Mouse (Mus musculus) embryonic facial prominence, embryonic 12.5 days (tissue): Measurements from ENCODE around the gene Tyms. TPM values are rescaled to one million over a fixed set of nuclear protein-coding genes. Genes with fewer than 3 reads are reported as not detected.
A peak's percentile ranks its signal among the peaks of the same experiment; 100 is the strongest.
"Not testable (repeated sequence)": the region's sequence is repeated elsewhere in the genome, so short reads cannot be mapped to it uniquely, and the experiment has no call there.

ENCODE experiments used
- ATAC-seq: fragments of 200-750 bp; cut with Nextera tagmentation; 2 replicates; pipeline ENCODE4 v1.8.0; 2017; ENCODE audit not compliant: insufficient number of reproducible peaks, insufficient read depth, low FRiP score, low TSS enrichment
- H3K27ac ChIP-seq: fragments of 300-500 bp; sonication (generic); 2 replicates; pipeline ENCODE4 v1.5.1; 2016; ENCODE audit warnings: mild to moderate bottlenecking
- H3K27me3 ChIP-seq: fragments of 300-500 bp; sonication (generic); 2 replicates; pipeline ENCODE4 v1.6.1; 2016; ENCODE audit warnings: mild to moderate bottlenecking, moderate library complexity
- H3K36me3 ChIP-seq: fragments of 300-500 bp; sonication (generic); 2 replicates; pipeline ENCODE4 v1.6.1; 2016; ENCODE audit warnings: mild to moderate bottlenecking
- H3K4me1 ChIP-seq: fragments of 300-500 bp; sonication (generic); 2 replicates; pipeline ENCODE4 v1.6.1; 2016
- H3K4me2 ChIP-seq: fragments of 300-500 bp; sonication (generic); replicated peaks from 2 replicates; pipeline ENCODE4 v1.6.1; 2016; ENCODE audit warnings: mild to moderate bottlenecking, moderate library complexity
- H3K4me3 ChIP-seq: fragments of 300-500 bp; sonication (generic); 2 replicates; pipeline ENCODE4 v1.5.1; 2016; ENCODE audit warnings: mild to moderate bottlenecking
- H3K9ac ChIP-seq: fragments of 300-500 bp; sonication (generic); 2 replicates; pipeline ENCODE4 v1.6.1; 2016; ENCODE audit warnings: mild to moderate bottlenecking, moderate library complexity
- H3K9me3 ChIP-seq: fragments of 300-500 bp; sonication (generic); 2 replicates; pipeline ENCODE4 v1.6.1; 2016; ENCODE audit warnings: mild to moderate bottlenecking, moderate library complexity
- WGBS: fragments of 180-500 bp; shearing (Covaris S2); methylation state at CpG from one replicate; pipeline ENCODE4 v1.1.7; 2016; 5-methylcytosine and 5-hydroxymethylcytosine counted together
- polyA plus RNA-seq: library from polyadenylated mRNA; unstranded; fragments of >200 nt; fragmentation: Nextera tagmentation; extraction: Ambion mirVana; gene quantifications from 2 replicates; pipeline ENCODE4 v1.2.1, GENCODE M21; 2016

The Tyms gene
- polyA plus RNA-seq, 1 experiment from 2014 or later = 288 TPM

DNA sequence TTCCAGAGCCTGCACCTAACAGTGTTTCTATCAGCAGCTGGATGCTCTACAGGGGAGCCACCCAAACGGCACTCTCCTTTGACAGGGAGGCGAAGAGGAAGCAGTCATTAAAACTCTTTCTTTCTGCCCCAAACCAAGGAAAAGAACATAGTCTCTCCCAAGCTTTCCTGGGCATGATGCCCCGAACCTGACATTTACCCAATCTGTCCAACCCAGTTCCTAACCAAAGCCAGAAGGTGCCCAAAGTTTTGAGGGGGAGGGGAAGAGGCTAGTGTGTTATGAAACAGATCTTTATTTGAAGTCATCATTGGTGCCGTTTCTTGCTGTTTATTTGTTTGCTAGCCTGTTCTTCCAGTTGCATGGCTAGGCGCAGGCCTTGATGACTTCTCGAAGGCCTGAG is 22.3 kb upstream of the Tyms start:
- H3K4me3 ChIP-seq = no peak overlapping the region

DNA sequence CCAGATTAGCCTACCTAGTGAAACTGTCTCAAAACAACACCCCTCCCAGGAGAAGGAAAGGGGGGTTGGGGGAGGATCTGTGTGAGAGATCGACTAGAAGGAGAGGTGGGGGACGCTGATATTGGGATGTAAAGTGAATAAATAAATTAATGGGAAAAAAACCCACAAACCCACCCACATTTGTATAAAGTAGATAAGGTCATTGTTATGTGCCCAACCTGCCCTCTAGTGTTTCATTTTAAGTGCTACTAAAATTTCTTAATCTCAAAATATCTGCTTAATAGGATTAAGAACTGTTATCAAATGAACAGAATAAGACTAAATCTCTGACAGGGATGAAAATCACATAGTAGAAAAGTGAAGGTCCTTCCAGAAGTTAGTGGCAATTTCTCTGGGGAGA is 21.0 kb upstream of the Tyms start:
- H3K4me2 ChIP-seq = no peak overlapping the region
- no peaks in the 10 kb centered on the region for H3K4me1 ChIP-seq
- H3K9me3 ChIP-seq = no peaks in the 10 kb centered on the region
- H3K27ac ChIP-seq = no peak overlapping the region
- 46% methylated on average over 2 of the region's 2 CpGs for WGBS
- no peak overlapping the region for H3K9ac ChIP-seq
- no peaks in the 10 kb centered on the region for H3K27me3 ChIP-seq
- no peak overlapping the region for H3K4me3 ChIP-seq
- H3K36me3 ChIP-seq = no peaks in the 10 kb centered on the region
- no peak for ATAC-seq

More for the DNA sequence above, 22.3 kb upstream of the Tyms start:
- no peak overlapping the region for H3K9ac ChIP-seq
- no peak for ATAC-seq
- H3K9me3 ChIP-seq = 0 out of 2 replicates have a peak, but pooled peaks cover 3% of the 10 kb centered on the region
- H3K36me3 ChIP-seq = no peaks in the 10 kb centered on the region; the same call in 1 of the 2 replicates
- H3K27me3 ChIP-seq = no peaks in the 10 kb centered on the region
- H3K4me1 ChIP-seq = no peaks in the 10 kb centered on the region
- no peak overlapping the region for H3K27ac ChIP-seq
- no peak overlapping the region for H3K4me2 ChIP-seq
- WGBS = 67% methylated on average over 6 of the region's 6 CpGs

GRCm38 (mm10) chr5:30092701-30093100 is 19.3 kb upstream of the Tyms start:
- no peak overlapping the region for H3K4me2 ChIP-seq
- H3K4me1 ChIP-seq = no peaks in the 10 kb centered on the region
- no peak overlapping the region for H3K4me3 ChIP-seq
- no peaks in the 10 kb centered on the region for H3K36me3 ChIP-seq
- no peak for ATAC-seq
- 63% methylated on average over 13 of the region's 13 CpGs for WGBS
- no peaks in the 10 kb centered on the region for H3K9me3 ChIP-seq
- no peak overlapping the region for H3K27ac ChIP-seq
- no peaks in the 10 kb centered on the region for H3K27me3 ChIP-seq
- H3K9ac ChIP-seq = no peak overlapping the region

- H3K9ac ChIP-seq = peak overlapping the region; percentile 72
- WGBS = 51% methylated on average over 3 of the region's 3 CpGs
- 0 out of 2 replicates have a peak, but pooled peaks have one; percentile 37 for ATAC-seq
Measured at GRCm38 (mm10) chr5:30072377-30072776, 1.0 kb downstream of the Tyms start.

GRCm38 (mm10) chr5:30071677-30072076 is 1.7 kb downstream of the Tyms start:
- H3K4me1 ChIP-seq = peaks cover 9% of the 10 kb centered on the region
- H3K4me3 ChIP-seq = peak overlapping the region; percentile 74; the same call in 1 of the 2 replicates
- peak overlapping the region; percentile 38 for H3K9ac ChIP-seq

More at GRCm38 (mm10) chr5:30072377-30072776, 1.0 kb downstream of the Tyms start:
- peak overlapping the region; percentile 74 for H3K4me3 ChIP-seq
- H3K36me3 ChIP-seq = peaks cover 32% of the 10 kb centered on the region
- no peaks in the 10 kb centered on the region for H3K27me3 ChIP-seq
- peak overlapping the region; percentile 58 for H3K4me2 ChIP-seq
- H3K9me3 ChIP-seq = no peaks in the 10 kb centered on the region
- H3K27ac ChIP-seq = no peak overlapping the region
- peaks cover 9% of the 10 kb centered on the region for H3K4me1 ChIP-seq

GRCm38 (mm10) chr5:30067726-30068125 is 5.7 kb downstream of the Tyms start:
- no peak for ATAC-seq
- H3K9ac ChIP-seq = no peak overlapping the region
- no peak overlapping the region for H3K27ac ChIP-seq
- H3K4me2 ChIP-seq = no peak overlapping the region
- peaks cover 9% of the 10 kb centered on the region for H3K4me1 ChIP-seq
- H3K9me3 ChIP-seq = no peaks in the 10 kb centered on the region
- no peak overlapping the region for H3K4me3 ChIP-seq
- H3K36me3 ChIP-seq = peaks cover 48% of the 10 kb centered on the region
- 74% methylated on average over 6 of the region's 6 CpGs for WGBS
- no peaks in the 10 kb centered on the region for H3K27me3 ChIP-seq

More at GRCm38 (mm10) chr5:30071677-30072076, 1.7 kb downstream of the Tyms start:
- Histone ChIP-seq H3K27me3 (no peaks in the 10 kb centered on the region), H3K9me3 (no peaks in the 10 kb centered on the region), H3K4me2 (peak overlapping the region; percentile 58), H3K36me3 (peaks cover 33% of the 10 kb centered on the region), H3K27ac (no peak overlapping the region)
- 78% methylated on average over 6 of the region's 6 CpGs for WGBS
- no peak for ATAC-seq

- H3K27me3 ChIP-seq, H3K9me3 ChIP-seq, H3K4me1 ChIP-seq, H3K4me2 ChIP-seq, H3K27ac ChIP-seq, H3K9ac ChIP-seq, H3K4me3 ChIP-seq, ATAC-seq: not testable (repeated sequence)
- peaks cover 40% of the 10 kb centered on the region for H3K36me3 ChIP-seq
- WGBS = 73% methylated on average over 5 of the region's 5 CpGs
Measured at GRCm38 (mm10) chr5:30059607-30060006, 13.8 kb downstream of the Tyms start.

DNA sequence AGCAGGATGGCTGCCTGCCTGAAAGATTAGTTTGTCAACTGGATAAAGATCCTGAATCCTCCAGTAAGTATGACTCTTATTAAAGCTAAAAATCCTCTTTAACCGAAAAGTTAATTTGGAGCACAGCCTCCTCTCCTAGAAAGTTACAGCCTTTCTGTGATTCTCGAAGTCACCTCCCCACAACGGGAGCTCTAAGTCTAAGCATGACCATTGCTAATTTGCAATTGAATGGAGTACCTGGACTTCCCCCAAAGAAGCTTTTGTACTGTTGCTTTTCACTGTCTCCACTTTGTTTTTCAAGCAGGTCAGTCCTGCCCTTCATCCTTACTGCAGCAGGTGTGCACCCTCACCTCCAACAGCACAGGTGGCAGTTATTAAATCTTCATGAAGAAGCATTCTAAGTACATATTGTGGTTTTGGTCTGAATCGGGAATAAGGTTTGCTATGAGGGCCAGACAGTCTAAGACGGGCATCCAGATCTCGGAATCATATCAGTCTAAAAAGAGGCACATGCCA is 15.1 kb downstream of the Tyms start:
- H3K27ac ChIP-seq = no peak overlapping the region
- H3K9me3 ChIP-seq = no peaks in the 10 kb centered on the region
- ATAC-seq = no peak
- no peak overlapping the region for H3K4me2 ChIP-seq
- H3K4me1 ChIP-seq = no peaks in the 10 kb centered on the region
- peaks cover 30% of the 10 kb centered on the region for H3K36me3 ChIP-seq
- H3K4me3 ChIP-seq = no peak overlapping the region
- no peak overlapping the region for H3K9ac ChIP-seq
- WGBS = 74% methylated on average over 6 of the region's 6 CpGs
- no peaks in the 10 kb centered on the region for H3K27me3 ChIP-seq

DNA sequence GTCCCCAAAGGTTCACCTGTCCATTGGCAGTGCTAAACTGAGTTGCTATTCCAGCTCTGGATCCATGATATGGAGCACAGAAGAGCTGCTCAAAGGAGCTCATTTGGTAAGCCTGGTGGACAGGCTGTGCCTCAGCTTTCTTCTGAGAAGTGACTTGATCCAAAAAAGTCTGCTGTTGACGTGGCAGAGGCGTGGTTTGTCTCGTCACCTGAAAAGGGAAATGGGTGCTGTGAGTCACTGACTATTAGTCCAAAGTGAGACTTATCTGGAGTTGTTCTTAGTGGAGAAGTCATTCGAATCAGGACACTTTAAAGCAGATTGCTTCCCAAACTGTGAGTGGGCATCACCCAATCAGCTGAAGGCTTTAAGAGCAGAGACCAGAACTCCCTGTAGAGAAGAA is 33.6 kb downstream of the Tyms start:
- not testable (repeated sequence) for H3K27me3 ChIP-seq, ATAC-seq, H3K4me1 ChIP-seq, H3K4me2 ChIP-seq, H3K9me3 ChIP-seq, H3K36me3 ChIP-seq, H3K9ac ChIP-seq, H3K4me3 ChIP-seq, H3K27ac ChIP-seq
- WGBS = 87% methylated on average over 4 of the region's 4 CpGs

- not testable (repeated sequence) for H3K4me3 ChIP-seq, H3K4me1 ChIP-seq, H3K27ac ChIP-seq, ATAC-seq, H3K27me3 ChIP-seq, H3K36me3 ChIP-seq, H3K9ac ChIP-seq, H3K4me2 ChIP-seq, H3K9me3 ChIP-seq
- WGBS = 91% methylated on average over 5 of the region's 5 CpGs
Measured at GRCm38 (mm10) chr5:30039324-30039723, 34.1 kb downstream of the Tyms start.

DNA sequence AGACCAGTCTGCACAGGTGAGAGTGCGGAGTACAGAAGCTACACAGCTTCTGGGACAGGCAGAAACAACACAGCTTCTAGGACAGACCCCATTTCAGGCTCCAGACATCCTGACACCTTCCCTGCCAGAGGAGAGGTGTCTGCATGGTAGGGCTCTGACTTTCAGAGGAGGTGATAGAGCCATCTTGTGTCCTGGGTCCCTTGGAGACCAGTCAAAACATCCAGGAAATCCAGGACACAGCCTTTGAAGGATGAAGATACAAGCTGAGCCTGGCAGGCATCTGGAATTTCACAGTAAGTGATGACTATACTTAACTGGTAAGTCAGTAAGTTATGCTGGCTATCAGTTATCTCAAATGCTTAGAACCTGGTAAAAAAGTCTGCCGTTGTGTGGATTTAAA is 36.3 kb downstream of the Tyms start:
- H3K9ac ChIP-seq, H3K27me3 ChIP-seq, H3K4me1 ChIP-seq, ATAC-seq, H3K27ac ChIP-seq, H3K4me2 ChIP-seq, H3K4me3 ChIP-seq, H3K9me3 ChIP-seq, H3K36me3 ChIP-seq: not testable (repeated sequence)
- WGBS = 89% methylated on average over 2 of the region's 2 CpGs

GRCm38 (mm10) chr5:30035862-30036261 is 37.6 kb downstream of the Tyms start:
- not testable (repeated sequence) for ATAC-seq, H3K4me1 ChIP-seq, H3K4me3 ChIP-seq, H3K9me3 ChIP-seq, H3K9ac ChIP-seq, H3K27me3 ChIP-seq, H3K4me2 ChIP-seq, H3K27ac ChIP-seq, H3K36me3 ChIP-seq
- 79% methylated on average over 4 of the region's 4 CpGs for WGBS
